Mouse (Mus musculus) midbrain, postnatal 0 days (tissue): Measurements from ENCODE around the gene Igsf8. TPM values are rescaled to one million over a fixed set of nuclear protein-coding genes. Genes with fewer than 3 reads are reported as not detected.

Experiments used
- ATAC-seq: fragments of 200-750 bp; cut with Nextera tagmentation; 2 replicates; pipeline ENCODE4 v1.8.0; 2017; ENCODE audit warnings: moderate number of reproducible peaks, mild to moderate bottlenecking, moderate TSS enrichment, moderate library complexity; ENCODE audit not compliant: low FRiP score
- DNase-seq: peaks from one replicate; pipeline ENCODE4 v3.0.0-alpha.2; 2015; ENCODE audit warnings: low spot score
- H3K27ac ChIP-seq: fragments of 300-500 bp; sonication (generic); 2 replicates; pipeline ENCODE4 v1.5.1; 2014; ENCODE audit warnings: low read depth, mild to moderate bottlenecking, low read length, mixed read lengths
- H3K27me3 ChIP-seq: fragments of 300-500 bp; sonication (generic); 2 replicates; pipeline ENCODE4 v1.6.1; 2014; ENCODE audit warnings: low read length, control low read depth, mixed read lengths; ENCODE audit not compliant: insufficient read depth
- H3K36me3 ChIP-seq: fragments of 300-500 bp; sonication (generic); 2 replicates; pipeline ENCODE4 v1.6.1; 2014; ENCODE audit warnings: low read length, control low read depth, mixed read lengths; ENCODE audit not compliant: insufficient read depth
- H3K4me1 ChIP-seq: fragments of 300-500 bp; sonication (generic); 2 replicates; pipeline ENCODE4 v1.6.1; 2014; ENCODE audit warnings: mild to moderate bottlenecking, control low read depth, antibody characterized with exemption, low read length, mixed read lengths; ENCODE audit not compliant: insufficient read depth
- H3K4me2 ChIP-seq: fragments of 300-500 bp; sonication (generic); 2 replicates; pipeline ENCODE4 v1.6.1; 2014; ENCODE audit warnings: low read depth, mild to moderate bottlenecking, low read length, mixed read lengths; ENCODE audit not compliant: poor library complexity, severe bottlenecking
- H3K4me3 ChIP-seq: fragments of 300-500 bp; sonication (generic); 2 replicates; pipeline ENCODE4 v1.5.1; 2014; ENCODE audit warnings: low read depth, mild to moderate bottlenecking, low read length, moderate library complexity
- H3K9ac ChIP-seq: fragments of 300-500 bp; sonication (generic); replicated peaks from 2 replicates; pipeline ENCODE4 v1.6.1; 2014; ENCODE audit warnings: mild to moderate bottlenecking, low read length, moderate library complexity, mixed read lengths; ENCODE audit not compliant: poor library complexity, severe bottlenecking
- H3K9me3 ChIP-seq: fragments of 300-500 bp; sonication (generic); 2 replicates; pipeline ENCODE4 v1.6.1; 2016; ENCODE audit warnings: low read length, control low read depth
- CTCF ChIP-seq: IDR thresholded peaks from 2 replicates; pipeline ENCODE4 v1.5.1; 2016; ENCODE audit warnings: antibody characterized with exemption, mild to moderate bottlenecking
- WGBS: fragments of 180-500 bp; shearing (Covaris S2); extraction: QIAGEN DNeasy Blood & Tissue Kit; methylation state at CpG from one replicate; pipeline ENCODE4 v1.1.7; 2014; 5-methylcytosine and 5-hydroxymethylcytosine counted together
- polyA plus RNA-seq: library from polyadenylated mRNA; unstranded; fragments of >200 nt; fragmentation: Nextera tagmentation; extraction: Ambion mirVana; gene quantifications from 2 replicates; pipeline ENCODE4 v1.2.1, GENCODE M21; 2015
- total RNA-seq: library from RNA; depleted of rRNA; stranded (reverse); fragments of >200 nt; gene quantifications from 2 replicates; pipeline ENCODE4 v1.2.3, GENCODE M21; 2014

Gene Igsf8
- total and polyA plus RNA-seq, 2 experiments from 2014 or later: 79.6 to 114 TPM

DNA sequence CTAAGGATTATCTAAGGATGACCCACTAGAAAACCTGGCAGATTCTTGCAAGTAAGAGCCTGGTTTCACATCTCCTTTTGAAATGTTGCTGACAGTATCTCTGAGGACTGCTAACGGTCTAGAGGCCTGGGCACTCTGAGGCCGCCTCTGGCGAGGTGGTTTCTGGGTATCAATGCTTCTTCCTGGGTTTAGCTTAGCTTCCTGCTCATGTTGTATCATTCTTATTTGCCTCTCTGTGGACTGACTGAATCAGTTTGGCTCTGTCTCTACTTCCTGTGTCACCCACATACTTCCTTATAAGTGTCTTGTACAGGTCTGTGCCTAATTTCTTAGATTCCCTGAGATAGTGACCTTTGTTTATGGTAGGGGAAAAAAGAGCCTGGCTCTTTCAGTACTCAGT lies 15.7 kb downstream of the Igsf8 start:
- no peak overlapping the region for H3K9ac ChIP-seq
- no peaks in the 10 kb centered on the region for H3K27me3 ChIP-seq
- H3K36me3 ChIP-seq: no peaks in the 10 kb centered on the region
- H3K4me3 ChIP-seq: no peak overlapping the region
- ATAC-seq (no peak), DNase-seq (no peak)
- no peak for TF ChIP-seq CTCF
- 73% methylated on average over 3 of the region's 3 CpGs for WGBS
- no peaks in the 10 kb centered on the region for H3K9me3 ChIP-seq
- H3K4me2 ChIP-seq: no peak overlapping the region
- H3K27ac ChIP-seq: no peak overlapping the region
- peaks cover 6% of the 10 kb centered on the region; the same call in 1 of the 2 replicates for H3K4me1 ChIP-seq

DNA sequence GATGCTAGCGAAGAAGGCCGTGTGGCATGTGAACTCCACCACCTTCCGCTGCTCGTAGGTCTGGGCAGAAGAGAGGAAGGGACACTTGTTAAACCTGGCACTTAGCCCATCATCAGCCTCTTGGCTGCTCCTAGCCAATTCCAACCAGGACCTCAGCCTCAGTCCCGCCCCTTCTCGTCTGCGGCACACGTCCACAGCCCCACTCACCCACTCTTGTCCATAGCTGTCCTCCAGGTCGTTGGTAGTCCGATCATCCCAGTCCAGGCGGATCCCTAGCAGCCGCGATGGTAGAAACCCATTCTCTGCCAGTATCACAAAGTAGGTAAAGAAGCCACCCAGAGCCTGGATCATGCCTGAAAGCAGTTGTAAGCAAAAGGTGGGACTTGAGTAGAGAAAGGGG lies 16.9 kb downstream of the Igsf8 start:
- H3K9me3 ChIP-seq: no peaks in the 10 kb centered on the region
- DNase-seq (no peak), ATAC-seq (no peak)
- H3K4me3 ChIP-seq: no peak overlapping the region
- no peaks in the 10 kb centered on the region for H3K27me3 ChIP-seq
- TF ChIP-seq CTCF: no peak
- no peaks in the 10 kb centered on the region for H3K36me3 ChIP-seq
- WGBS: 92% methylated on average over 13 of the region's 13 CpGs
- H3K9ac ChIP-seq: no peak overlapping the region
- H3K27ac ChIP-seq: 0 out of 2 replicates have a peak overlapping the region, but pooled peaks have one; percentile 12
- no peak overlapping the region for H3K4me2 ChIP-seq
- peaks cover 6% of the 10 kb centered on the region; the same call in 1 of the 2 replicates for H3K4me1 ChIP-seq

DNA sequence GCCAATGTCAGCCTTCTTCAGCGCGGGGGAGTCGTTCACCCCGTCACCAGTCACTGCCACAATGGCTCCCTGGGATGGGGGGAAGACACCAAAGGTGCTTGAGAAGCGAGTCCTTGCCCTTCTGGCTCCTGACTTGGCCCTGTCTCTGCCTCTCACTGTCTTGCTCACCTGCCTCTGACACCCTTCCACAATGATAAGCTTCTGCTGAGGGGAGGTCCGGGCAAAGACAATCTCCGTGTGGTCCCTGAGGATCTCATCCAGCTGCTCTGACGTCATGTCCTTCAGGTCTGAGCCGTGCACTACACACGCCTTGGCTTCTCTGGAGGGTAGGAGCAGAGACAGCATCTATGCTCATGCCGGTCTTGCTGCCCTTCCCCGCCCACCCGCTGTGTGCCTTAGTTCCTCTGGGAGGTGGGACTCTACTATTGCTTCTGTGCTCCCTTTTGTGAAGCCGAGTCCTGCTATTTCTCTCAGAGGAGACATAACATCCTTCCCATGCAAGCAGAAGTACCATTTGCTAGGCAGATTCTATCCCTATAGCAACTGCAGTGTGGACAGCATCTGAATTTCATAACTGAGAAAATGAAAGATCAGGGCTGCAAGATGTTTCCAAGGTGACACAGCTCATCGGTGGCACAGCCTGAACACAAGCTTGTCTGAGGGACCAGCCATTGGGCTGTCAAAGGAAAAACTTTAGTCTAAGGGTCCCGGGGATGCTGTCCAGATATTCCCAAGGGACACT lies 18.5 kb downstream of the Igsf8 start:
- no peaks in the 10 kb centered on the region for H3K27me3 ChIP-seq
- H3K9me3 ChIP-seq: no peaks in the 10 kb centered on the region
- no peak overlapping the region for H3K4me3 ChIP-seq
- no peak for DNase-seq
- TF ChIP-seq CTCF: no peak
- no peaks in the 10 kb centered on the region for H3K36me3 ChIP-seq
- no peak overlapping the region for H3K9ac ChIP-seq
- 74% methylated on average over 16 of the region's 16 CpGs for WGBS
- H3K27ac ChIP-seq: peak overlapping the region; percentile 71
- no peak overlapping the region for H3K4me2 ChIP-seq
- peak; percentile 59 for ATAC-seq
- H3K4me1 ChIP-seq: peaks cover 6% of the 10 kb centered on the region; the same call in 1 of the 2 replicates

DNA sequence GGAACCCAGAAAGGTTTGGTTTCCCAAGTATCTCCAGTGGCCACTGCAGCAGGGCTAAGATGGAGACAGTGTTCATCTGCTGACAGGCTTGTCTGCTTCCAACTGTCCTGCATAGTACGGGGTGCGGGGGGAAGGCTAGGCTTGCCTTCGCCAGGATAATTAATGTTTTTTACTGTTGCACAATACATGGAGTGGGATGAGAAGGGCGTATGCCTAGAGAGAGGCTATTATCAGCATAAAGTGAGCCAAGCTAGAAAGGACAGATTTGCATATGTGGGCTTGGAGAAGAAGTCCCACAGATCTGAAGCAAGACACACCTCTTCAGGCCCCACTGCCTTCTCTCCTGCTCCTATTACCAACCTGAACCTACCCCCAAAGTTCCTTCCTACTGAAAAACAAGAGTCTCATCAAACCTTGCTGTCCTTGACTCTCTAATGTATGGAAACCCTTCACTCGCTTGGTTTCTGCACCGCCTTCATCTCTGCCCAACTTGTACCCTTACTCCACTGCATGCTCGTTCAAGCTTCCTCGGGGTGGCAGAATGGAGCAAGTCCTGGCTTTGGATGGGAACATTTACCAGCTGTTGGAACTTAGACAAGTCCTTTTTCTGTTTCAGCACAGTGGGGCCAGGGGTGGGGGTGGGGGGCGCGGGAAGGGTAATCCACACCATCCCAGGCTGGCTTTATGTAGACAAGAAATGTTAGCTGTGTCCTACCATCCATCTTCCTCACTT lies 20.2 kb downstream of the Igsf8 start:
- no peak for ATAC-seq
- H3K4me3 ChIP-seq: no peak overlapping the region
- no peak overlapping the region for H3K4me2 ChIP-seq
- no peak for DNase-seq
- no peaks in the 10 kb centered on the region for H3K9me3 ChIP-seq
- 87% methylated on average over 10 of the region's 10 CpGs for WGBS
- H3K27me3 ChIP-seq: no peaks in the 10 kb centered on the region
- H3K27ac ChIP-seq: no peak overlapping the region
- no peak overlapping the region for H3K9ac ChIP-seq
- peaks cover 6% of the 10 kb centered on the region; the same call in 1 of the 2 replicates for H3K4me1 ChIP-seq
- no peaks in the 10 kb centered on the region for H3K36me3 ChIP-seq
- peak; percentile 39; the same call in 1 of the 2 replicates for TF ChIP-seq CTCF

DNA sequence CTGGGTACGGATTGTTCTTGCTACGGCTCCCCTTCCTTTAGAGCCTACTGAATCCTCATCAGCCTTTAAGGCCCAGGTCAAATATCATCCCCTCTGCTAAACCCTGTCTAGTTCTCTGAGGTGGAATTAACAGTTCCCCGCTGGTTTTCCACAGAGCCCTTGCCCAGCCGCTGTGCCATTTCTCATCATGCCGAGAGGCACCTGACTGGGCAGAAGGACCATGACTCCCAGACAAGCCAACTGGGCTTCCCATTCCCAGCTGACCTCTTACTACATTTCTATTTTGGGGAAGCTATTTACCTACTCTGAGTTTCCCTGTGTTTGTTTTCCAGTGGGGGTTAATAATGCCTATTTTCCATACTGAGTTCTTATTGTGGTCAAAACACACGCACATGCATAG lies 21.6 kb downstream of the Igsf8 start:
- ATAC-seq: no peak
- no peak overlapping the region for H3K9ac ChIP-seq
- H3K27ac ChIP-seq: no peak overlapping the region
- WGBS: 86% methylated on average over 6 of the region's 6 CpGs
- no peaks in the 10 kb centered on the region for H3K27me3 ChIP-seq
- DNase-seq: no peak
- H3K36me3 ChIP-seq: no peaks in the 10 kb centered on the region
- TF ChIP-seq CTCF: no peak
- no peak overlapping the region for H3K4me3 ChIP-seq
- no peak overlapping the region for H3K4me2 ChIP-seq
- H3K9me3 ChIP-seq: no peaks in the 10 kb centered on the region
- peaks cover 6% of the 10 kb centered on the region; the same call in 1 of the 2 replicates for H3K4me1 ChIP-seq

DNA sequence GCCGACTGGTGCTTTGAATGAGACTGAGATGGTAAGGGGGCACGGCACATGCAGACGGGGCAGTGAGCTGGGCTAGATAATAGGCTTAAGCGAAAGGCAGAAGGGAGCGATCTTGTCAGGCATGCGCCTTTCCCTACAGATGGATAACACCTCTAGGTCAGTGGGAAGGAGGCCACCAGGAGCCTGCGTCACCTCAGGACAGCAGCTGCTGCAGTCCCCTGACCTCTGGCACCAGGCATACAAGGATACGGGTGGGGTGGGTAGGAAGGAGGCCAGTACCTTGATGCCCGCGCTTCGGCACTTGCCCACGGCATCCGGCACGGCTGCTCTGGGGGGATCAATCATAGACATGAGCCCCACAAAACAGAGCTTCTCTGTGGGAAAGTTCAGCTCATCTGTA lies 22.8 kb downstream of the Igsf8 start:
- H3K4me2 ChIP-seq: no peak overlapping the region
- no peak for TF ChIP-seq CTCF
- no peaks in the 10 kb centered on the region for H3K9me3 ChIP-seq
- H3K27ac ChIP-seq: no peak overlapping the region
- DNase-seq (no peak), ATAC-seq (no peak)
- no peaks in the 10 kb centered on the region for H3K36me3 ChIP-seq
- H3K4me3 ChIP-seq: no peak overlapping the region
- peaks cover 6% of the 10 kb centered on the region; the same call in 1 of the 2 replicates for H3K4me1 ChIP-seq
- no peaks in the 10 kb centered on the region for H3K27me3 ChIP-seq
- 86% methylated on average over 14 of the region's 14 CpGs for WGBS
- no peak overlapping the region for H3K9ac ChIP-seq
